Mouse (Mus musculus): Measurements from ENCODE around the gene Cd52.

DNA sequence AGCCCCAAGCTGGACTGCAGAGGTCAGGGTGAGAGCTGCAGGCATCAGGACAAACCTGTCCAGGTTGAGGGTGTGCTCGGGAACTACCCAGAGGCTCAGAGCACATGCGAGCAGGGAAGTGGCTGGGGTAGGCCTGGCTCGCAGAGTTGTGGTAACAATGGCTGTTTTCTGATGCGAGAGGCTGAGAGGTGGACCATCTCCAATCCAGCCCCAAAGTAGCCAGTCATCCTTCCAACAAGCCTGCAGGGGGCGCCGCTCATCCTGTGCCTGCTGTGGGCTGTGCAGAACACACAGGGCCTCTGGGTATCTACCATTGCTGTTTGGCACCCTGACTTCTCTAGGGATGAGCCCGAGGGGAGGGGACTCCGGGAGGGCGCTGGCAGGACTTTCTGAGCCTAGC is 24.8 kb upstream of the Cd52 start:
- TF ChIP-seq POLR2A (IDR thresholded peaks at IDR 0.05; ENCODE audit: insufficient read depth, low read depth, low read length), result no peak
- TF ChIP-seq CTCF (IDR thresholded peaks at IDR 0.05; ENCODE audit: insufficient read depth, low read depth, low read length), result no peak
